Mouse (Mus musculus): ENCODE results near the gene Abcc4.

- no peak for TF ChIP-seq CTCF (IDR thresholded peaks at IDR 0.05; ENCODE audit: low read depth)
- TF ChIP-seq EP300 (IDR thresholded peaks at IDR 0.05; ENCODE audit: low read depth), result no peak
Observed at GRCm38 (mm10) chr14:118712889-118713288, 6.9 kb upstream of the Abcc4 start.

Measured in liver, postnatal 0 days (tissue).